9 mouse cellular contexts compared by ENCODE assay signal in genomic region chr12:73776401-73776945, GRCm38 (mm10).
"Had no signal": no experiment of that assay in that cellular context is flagged by ENCODE, and none has a peak within 500 bp of the region (broad histone marks: within the 10 kb centered on the region; RNA-seq: fewer than 3 reads in every experiment).

No protein-coding gene starts in this region.

- H3K4me2 ChIP-seq: limb, embryonic 12.5 days; midbrain, embryonic 13.5 days had no signal

- DNase-seq: kidney, postnatal 36 days; layer of hippocampus, adult 9-11 months; layer of hippocampus, postnatal 36 days; lung, adult 18-20 months had no signal

- ATAC-seq: midbrain, embryonic 13.5 days had no signal

- H3K27ac ChIP-seq: kidney, postnatal 0 days; limb, embryonic 12.5 days; liver, embryonic 14.5 days; midbrain, embryonic 13.5 days; stomach, postnatal 0 days had no signal

- H3K9ac ChIP-seq: limb, embryonic 12.5 days; liver, embryonic 14.5 days; midbrain, embryonic 13.5 days had no signal

- H3K27me3 ChIP-seq: limb, embryonic 12.5 days; midbrain, embryonic 13.5 days had no signal

- H3K4me3 ChIP-seq: limb, embryonic 12.5 days; midbrain, embryonic 13.5 days had no signal

- H3K4me1 ChIP-seq: midbrain, embryonic 13.5 days had no signal

- H3K9me3 ChIP-seq: limb, embryonic 12.5 days; midbrain, embryonic 13.5 days had no signal

- H3K36me3 ChIP-seq: limb, embryonic 12.5 days; midbrain, embryonic 13.5 days had no signal
